Mouse (Mus musculus): Measurements from ENCODE around the gene Apobec4. TPM values are rescaled to one million over a fixed set of nuclear protein-coding genes. Genes with fewer than 3 reads are reported as not detected.

Apobec4 gene
- polyA plus RNA-seq, 1 experiment from 2014 or later = not detected

GRCm38 (mm10) chr1:152791269-152791668 lies 40.9 kb downstream of the Apobec4 start:
- Histone ChIP-seq H3K9ac (replicated peaks) (no peak overlapping the region), H3K36me3 (no peaks in the 10 kb centered on the region), H3K4me1 (replicated peaks) (peaks cover 29% of the 10 kb centered on the region), H3K4me3 (replicated peaks) (no peak overlapping the region), H3K27ac (0 out of 2 replicates have a peak overlapping the region, but pooled peaks have one; percentile 8), H3K9me3 (no peaks in the 10 kb centered on the region), H3K27me3 (no peaks in the 10 kb centered on the region; the same call in 1 of the 2 replicates), H3K4me2 (no peak overlapping the region)
- WGBS = 17% methylated on average over 4 of the region's 4 CpGs
- no peak for ATAC-seq (ENCODE audit: insufficient number of reproducible peaks, insufficient read depth, low FRiP score, low TSS enrichment, low read depth)

- Histone ChIP-seq H3K9ac (replicated peaks) (no peak overlapping the region), H3K27me3 (no peaks in the 10 kb centered on the region; the same call in 1 of the 2 replicates), H3K9me3 (no peaks in the 10 kb centered on the region), H3K27ac (peak overlapping the region; percentile 76), H3K4me3 (replicated peaks) (no peak overlapping the region), H3K4me1 (replicated peaks) (peaks cover 29% of the 10 kb centered on the region), H3K36me3 (no peaks in the 10 kb centered on the region), H3K4me2 (0 out of 2 replicates have a peak overlapping the region, but pooled peaks have one; percentile 6)
- ATAC-seq (ENCODE audit: insufficient number of reproducible peaks, insufficient read depth, low FRiP score, low TSS enrichment, low read depth) = no peak
- WGBS = 51% methylated on average over 12 of the region's 12 CpGs
Measured at GRCm38 (mm10) chr1:152792736-152793494, 42.6 kb downstream of the Apobec4 start.

DNA sequence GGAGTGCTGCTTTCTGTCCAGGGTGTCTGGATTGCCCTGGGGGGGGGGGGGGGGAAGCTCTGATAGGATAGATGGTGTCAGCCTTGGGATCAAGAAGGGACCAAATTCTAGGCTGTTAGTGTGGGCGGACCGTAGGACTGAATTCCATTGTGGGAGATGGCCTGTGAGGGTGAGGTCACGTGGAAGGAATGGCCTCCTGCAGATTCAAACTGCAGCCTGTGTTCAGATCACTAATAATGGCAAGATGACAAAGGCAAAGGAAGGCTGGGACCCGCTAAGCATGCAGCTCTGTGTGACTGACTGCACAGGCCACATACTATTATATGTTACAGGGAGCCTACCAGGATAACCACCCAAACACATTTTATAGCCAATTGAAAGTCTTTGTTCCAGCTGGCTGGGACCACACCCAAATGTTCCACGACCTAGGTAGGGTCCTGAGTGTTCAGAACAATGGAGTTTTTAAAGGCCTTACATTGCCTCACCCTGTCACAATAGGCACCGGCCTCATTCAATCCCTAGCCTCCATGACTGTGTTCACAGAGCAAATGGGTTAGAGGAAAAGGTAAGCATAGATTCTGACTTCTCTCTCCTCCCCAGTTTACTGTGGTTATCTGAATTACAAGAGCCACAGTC lies 43.3 kb downstream of the Apobec4 start:
- Histone ChIP-seq H3K4me3 (replicated peaks) (no peak overlapping the region), H3K9me3 (no peaks in the 10 kb centered on the region), H3K27ac (peak overlapping the region; percentile 76), H3K4me2 (no peak overlapping the region), H3K9ac (replicated peaks) (no peak overlapping the region), H3K36me3 (no peaks in the 10 kb centered on the region), H3K4me1 (replicated peaks) (peaks cover 29% of the 10 kb centered on the region), H3K27me3 (no peaks in the 10 kb centered on the region; the same call in 1 of the 2 replicates)
- ATAC-seq (ENCODE audit: insufficient number of reproducible peaks, insufficient read depth, low FRiP score, low TSS enrichment, low read depth) = no peak
- 65% methylated on average over 6 of the region's 6 CpGs for WGBS

- H3K9ac ChIP-seq (replicated peaks) = no peak overlapping the region
- H3K27ac ChIP-seq = no peak overlapping the region
- no peak overlapping the region for H3K4me3 ChIP-seq (replicated peaks)
- WGBS = 78% methylated on average over 8 of the region's 8 CpGs
- no peak overlapping the region for H3K4me2 ChIP-seq
- ATAC-seq (ENCODE audit: insufficient number of reproducible peaks, insufficient read depth, low FRiP score, low TSS enrichment, low read depth) = no peak
- no peaks in the 10 kb centered on the region for H3K36me3 ChIP-seq
- no peaks in the 10 kb centered on the region; the same call in 1 of the 2 replicates for H3K27me3 ChIP-seq
- peaks cover 27% of the 10 kb centered on the region for H3K4me1 ChIP-seq (replicated peaks)
- no peaks in the 10 kb centered on the region for H3K9me3 ChIP-seq
Measured at GRCm38 (mm10) chr1:152795688-152796255, 45.4 kb downstream of the Apobec4 start.

DNA sequence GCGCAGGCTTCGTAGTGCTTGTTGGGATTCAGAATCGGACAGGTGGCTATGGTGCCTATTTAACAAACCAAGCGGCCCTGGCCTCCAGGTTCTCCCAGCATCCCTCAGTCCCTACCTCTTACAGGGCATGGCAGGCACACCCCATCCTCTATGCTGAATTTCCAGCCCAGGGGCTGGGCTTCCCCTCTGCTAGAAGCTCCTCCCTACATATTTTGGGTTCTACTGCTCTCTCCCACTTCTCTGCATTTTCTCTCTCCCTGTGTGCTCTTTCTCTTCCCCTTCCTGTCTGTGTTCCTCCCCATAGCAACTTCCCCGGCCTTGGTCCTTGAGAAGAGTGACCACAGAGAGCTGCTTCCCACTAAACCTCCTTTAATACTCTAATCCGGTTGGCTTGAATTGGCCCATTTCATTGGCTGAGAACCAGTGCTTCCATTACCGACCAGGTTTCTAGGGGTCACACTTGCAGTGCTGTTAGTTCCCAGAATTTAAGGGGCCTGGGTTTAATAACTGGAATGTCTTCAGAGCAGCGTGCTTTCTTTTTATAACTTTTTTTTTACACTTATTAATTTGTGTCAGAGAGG lies 46.4 kb downstream of the Apobec4 start:
- Histone ChIP-seq H3K9me3 (no peaks in the 10 kb centered on the region), H3K4me2 (no peak overlapping the region), H3K4me1 (replicated peaks) (peaks cover 20% of the 10 kb centered on the region), H3K36me3 (no peaks in the 10 kb centered on the region), H3K27me3 (no peaks in the 10 kb centered on the region; the same call in 1 of the 2 replicates), H3K27ac (no peak overlapping the region), H3K9ac (replicated peaks) (no peak overlapping the region), H3K4me3 (replicated peaks) (no peak overlapping the region)
- 79% methylated on average over 8 of the region's 8 CpGs for WGBS
- no peak for ATAC-seq (ENCODE audit: insufficient number of reproducible peaks, insufficient read depth, low FRiP score, low TSS enrichment, low read depth)

DNA sequence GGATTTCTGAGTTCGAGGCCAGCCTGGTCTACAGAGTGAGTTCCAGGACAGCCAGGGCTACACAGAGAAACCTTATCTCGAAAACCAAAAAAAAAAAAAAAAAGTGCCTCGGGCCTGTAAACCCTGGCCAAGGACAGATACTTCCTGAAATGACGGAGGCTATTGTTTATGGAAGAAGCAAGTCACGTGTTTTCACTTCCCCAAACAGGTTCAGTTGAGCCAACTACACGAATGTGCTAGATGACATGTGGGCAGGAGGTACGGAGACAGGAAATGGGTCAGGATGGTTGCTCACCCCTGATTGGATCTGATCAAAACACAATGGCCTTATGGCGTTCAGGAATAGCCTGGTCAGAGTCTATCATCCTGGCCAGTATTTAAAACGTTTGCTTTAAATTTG lies 47.8 kb downstream of the Apobec4 start:
- Histone ChIP-seq H3K27me3 (no peaks in the 10 kb centered on the region; the same call in 1 of the 2 replicates), H3K4me1 (replicated peaks) (peaks cover 12% of the 10 kb centered on the region), H3K27ac (no peak overlapping the region), H3K9ac (replicated peaks) (no peak overlapping the region), H3K4me3 (replicated peaks) (no peak overlapping the region), H3K9me3 (no peaks in the 10 kb centered on the region), H3K4me2 (no peak overlapping the region), H3K36me3 (no peaks in the 10 kb centered on the region)
- ATAC-seq (ENCODE audit: insufficient number of reproducible peaks, insufficient read depth, low FRiP score, low TSS enrichment, low read depth) = no peak
- WGBS = 83% methylated on average over 9 of the region's 9 CpGs

DNA sequence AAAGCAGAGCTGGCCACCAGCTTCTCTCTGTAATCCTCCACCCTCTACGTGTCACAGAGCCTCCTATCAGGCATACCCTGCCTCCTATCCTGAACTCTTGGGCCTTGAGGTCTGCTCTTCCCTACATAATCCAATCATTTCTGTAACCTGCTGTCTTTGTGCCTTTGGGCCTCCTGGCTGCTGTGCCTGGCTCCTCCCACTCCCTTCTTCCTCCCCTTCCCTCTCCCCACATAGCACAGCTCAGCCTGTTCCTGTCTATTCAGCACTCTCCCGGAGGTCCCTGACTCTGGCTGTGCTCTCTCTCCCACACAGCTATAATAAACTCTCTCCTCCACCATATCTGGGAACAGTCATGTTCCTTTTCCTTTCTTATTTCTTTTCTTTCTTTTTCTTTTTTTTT lies 49.5 kb downstream of the Apobec4 start, which contains the start of gene Ncf2:
TSS of gene Ncf2 (plus strand) at position 298 of the 400 bp plus-strand sequence.
- Histone ChIP-seq H3K36me3 (no peaks in the 10 kb centered on the region), H3K27me3 (no peaks in the 10 kb centered on the region; the same call in 1 of the 2 replicates), H3K4me1 (replicated peaks) (0 out of 2 replicates have a peak, but pooled peaks cover 4% of the 10 kb centered on the region), H3K4me3 (replicated peaks) (no peak within 1 kb of the TSS), H3K4me2 (no peak within 1 kb of the TSS), H3K9me3 (no peaks in the 10 kb centered on the region), H3K27ac (no peak within 1 kb of the TSS), H3K9ac (replicated peaks) (no peak within 1 kb of the TSS; the same call in 1 of the 2 replicates)
- WGBS = 13% methylated on average over 2 of the region's 2 CpGs
- ATAC-seq (ENCODE audit: insufficient number of reproducible peaks, insufficient read depth, low FRiP score, low TSS enrichment, low read depth) = peak; percentile 66; the same call in 1 of the 2 replicates

GRCm38 (mm10) chr1:152800633-152801176 lies 50.4 kb downstream of the Apobec4 start:
- Histone ChIP-seq H3K9me3 (no peaks in the 10 kb centered on the region), H3K27ac (no peak overlapping the region), H3K4me1 (replicated peaks) (0 out of 2 replicates have a peak, but pooled peaks cover 4% of the 10 kb centered on the region), H3K4me3 (replicated peaks) (no peak overlapping the region), H3K4me2 (no peak overlapping the region), H3K36me3 (no peaks in the 10 kb centered on the region), H3K9ac (replicated peaks) (no peak overlapping the region; the same call in 1 of the 2 replicates), H3K27me3 (no peaks in the 10 kb centered on the region; the same call in 1 of the 2 replicates)
- 84% methylated on average over 13 of the region's 13 CpGs for whole genome bisulfite sequencing
- no peak for ATAC-seq (ENCODE audit: insufficient number of reproducible peaks, insufficient read depth, low FRiP score, low TSS enrichment, low read depth)

GRCm38 (mm10) chr1:152804907-152805306 lies 54.6 kb downstream of the Apobec4 start:
- 86% methylated on average over 6 of the region's 6 CpGs for WGBS

More at GRCm38 (mm10) chr1:152804907-152805306, 54.6 kb downstream of the Apobec4 start:
- no peak overlapping the region for H3K27ac ChIP-seq
- no peaks in the 10 kb centered on the region for H3K36me3 ChIP-seq
- no peak overlapping the region for H3K9ac ChIP-seq (replicated peaks)
- H3K4me1 ChIP-seq (replicated peaks) = peaks cover 12% of the 10 kb centered on the region
- no peaks in the 10 kb centered on the region for H3K9me3 ChIP-seq
- no peak overlapping the region for H3K4me2 ChIP-seq
- no peaks in the 10 kb centered on the region for H3K27me3 ChIP-seq
- no peak for ATAC-seq (ENCODE audit: insufficient number of reproducible peaks, insufficient read depth, low FRiP score, low TSS enrichment, low read depth)
- H3K4me3 ChIP-seq (replicated peaks) = no peak overlapping the region

Measured in limb, embryonic 12.5 days (tissue).